Mouse (Mus musculus) hindbrain, postnatal 0 days (tissue): ENCODE data around the gene Gpbp1l1. TPM values are rescaled to one million over a fixed set of nuclear protein-coding genes. Genes with fewer than 3 reads are reported as not detected.
A peak's percentile ranks its signal among the peaks of the same experiment; 100 is the strongest.

Experiments used
- ATAC-seq: fragments of 200-750 bp; cut with Nextera tagmentation; 2 replicates; pipeline ENCODE4 v1.8.0; 2017; ENCODE audit warnings: mild to moderate bottlenecking, moderate TSS enrichment, moderate library complexity
- DNase-seq: peaks from one replicate; pipeline ENCODE4 v3.0.0-alpha.2; 2015; ENCODE audit warnings: low spot score
- H3K27ac ChIP-seq: fragments of 300-500 bp; sonication (generic); 2 replicates; pipeline ENCODE4 v1.5.1; 2014; ENCODE audit warnings: mild to moderate bottlenecking
- H3K27me3 ChIP-seq: fragments of 300-500 bp; sonication (generic); 2 replicates; pipeline ENCODE4 v1.6.1; 2014; ENCODE audit warnings: low read length, mixed read lengths; ENCODE audit not compliant: insufficient read depth
- H3K36me3 ChIP-seq: fragments of 300-500 bp; sonication (generic); 2 replicates; pipeline ENCODE4 v1.6.1; 2014; ENCODE audit warnings: low read length, mixed read lengths; ENCODE audit not compliant: insufficient read depth
- H3K4me1 ChIP-seq: fragments of 300-500 bp; sonication (generic); 2 replicates; pipeline ENCODE4 v1.6.1; 2014; ENCODE audit warnings: antibody characterized with exemption, low read length, mixed read lengths; ENCODE audit not compliant: insufficient read depth
- H3K4me2 ChIP-seq: fragments of 300-500 bp; sonication (generic); 2 replicates; pipeline ENCODE4 v1.6.1; 2014; ENCODE audit warnings: low read depth, mild to moderate bottlenecking, low read length, moderate library complexity, mixed read lengths
- H3K4me3 ChIP-seq: fragments of 300-500 bp; sonication (generic); 2 replicates; pipeline ENCODE4 v1.5.1; 2014; ENCODE audit warnings: low read length
- H3K9ac ChIP-seq: fragments of 300-500 bp; sonication (generic); replicated peaks from 2 replicates; pipeline ENCODE4 v1.6.1; 2014; ENCODE audit warnings: mild to moderate bottlenecking, low read length, moderate library complexity, mixed read lengths
- H3K9me3 ChIP-seq: fragments of 300-500 bp; sonication (generic); 2 replicates; pipeline ENCODE4 v1.6.1; 2016; ENCODE audit warnings: low read length, mixed read lengths
- CTCF ChIP-seq: IDR thresholded peaks from 2 replicates; pipeline ENCODE4 v1.5.1; 2016; ENCODE audit warnings: antibody characterized with exemption, control low read depth, low read depth
- WGBS: fragments of 180-500 bp; shearing (Covaris S2); extraction: QIAGEN DNeasy Blood & Tissue Kit; methylation state at CpG from one replicate; pipeline ENCODE4 v1.1.7; 2014; 5-methylcytosine and 5-hydroxymethylcytosine counted together
- polyA plus RNA-seq: library from polyadenylated mRNA; unstranded; fragments of >200 nt; fragmentation: Nextera tagmentation; extraction: Ambion mirVana; gene quantifications from 2 replicates; pipeline ENCODE4 v1.2.1, GENCODE M21; 2015
- total RNA-seq: library from RNA; depleted of rRNA; stranded (reverse); fragments of >200 nt; gene quantifications from 2 replicates; pipeline ENCODE4 v1.2.3, GENCODE M21; 2014; rRNA removed

Gpbp1l1 gene
- total RNA-seq = 26.3 and 54.2 TPM in 2 replicates
- 14.2 and 14.7 TPM in 2 replicates for polyA plus RNA-seq

GRCm38 (mm10) chr4:116557306-116558121 lies at the start of gene Gpbp1l1:
Gene Gpbp1l1, plus strand, starts transcription at chr4:116557658.
- H3K9ac ChIP-seq = peak within 1 kb of the TSS; percentile 84
- no peaks in the 10 kb centered on the region for H3K9me3 ChIP-seq
- H3K27ac ChIP-seq = peak within 1 kb of the TSS; percentile 96
- WGBS = under 1% methylated on average over 73 of the region's 78 CpGs
- TF ChIP-seq CTCF = peak; percentile 45
- ATAC-seq = peak; percentile 97
- H3K4me1 ChIP-seq = peaks cover 6% of the 10 kb centered on the region
- peak within 1 kb of the TSS; percentile 96 for H3K4me3 ChIP-seq
- H3K36me3 ChIP-seq = peaks cover 8% of the 10 kb centered on the region; the same call in 1 of the 2 replicates
- peak within 1 kb of the TSS; percentile 91 for H3K4me2 ChIP-seq
- H3K27me3 ChIP-seq = no peaks in the 10 kb centered on the region
- DNase-seq = peak; percentile 98

GRCm38 (mm10) chr4:116531109-116531508 lies 26.3 kb upstream of the Gpbp1l1 start:
- Histone ChIP-seq H3K9me3 (no peaks in the 10 kb centered on the region), H3K36me3 (0 out of 2 replicates have a peak, but pooled peaks cover 5% of the 10 kb centered on the region), H3K4me3 (no peak overlapping the region), H3K27ac (no peak overlapping the region), H3K9ac (no peak overlapping the region), H3K27me3 (no peaks in the 10 kb centered on the region), H3K4me1 (no peaks in the 10 kb centered on the region), H3K4me2 (no peak overlapping the region)
- DNase-seq (no peak), ATAC-seq (no peak)
- WGBS = 63% methylated on average over 2 of the region's 2 CpGs
- no peak for TF ChIP-seq CTCF

GRCm38 (mm10) chr4:116536351-116536750 lies 21.1 kb upstream of the Gpbp1l1 start:
- ATAC-seq (no peak), DNase-seq (no peak)
- H3K27ac ChIP-seq = no peak overlapping the region
- TF ChIP-seq CTCF = no peak
- H3K9ac ChIP-seq = no peak overlapping the region
- H3K36me3 ChIP-seq = 0 out of 2 replicates have a peak, but pooled peaks cover 11% of the 10 kb centered on the region
- H3K9me3 ChIP-seq = no peaks in the 10 kb centered on the region
- no peak overlapping the region for H3K4me3 ChIP-seq
- no peak overlapping the region for H3K4me2 ChIP-seq
- no peaks in the 10 kb centered on the region for H3K27me3 ChIP-seq
- H3K4me1 ChIP-seq = no peaks in the 10 kb centered on the region

GRCm38 (mm10) chr4:116537737-116538136 lies 19.7 kb upstream of the Gpbp1l1 start:
- no peak overlapping the region for H3K9ac ChIP-seq
- no peak overlapping the region for H3K27ac ChIP-seq
- no peaks in the 10 kb centered on the region for H3K9me3 ChIP-seq
- H3K4me1 ChIP-seq = no peaks in the 10 kb centered on the region
- no peak overlapping the region for H3K4me2 ChIP-seq
- WGBS = 91% methylated on average over 3 of the region's 3 CpGs
- H3K36me3 ChIP-seq = 0 out of 2 replicates have a peak, but pooled peaks cover 11% of the 10 kb centered on the region
- ATAC-seq = no peak
- no peak for TF ChIP-seq CTCF
- H3K27me3 ChIP-seq = no peaks in the 10 kb centered on the region
- no peak overlapping the region for H3K4me3 ChIP-seq
- DNase-seq = no peak

GRCm38 (mm10) chr4:116550432-116550831 lies 7.0 kb upstream of the Gpbp1l1 start:
- H3K27ac ChIP-seq = no peak overlapping the region
- WGBS = 90% methylated on average over 1 of the region's 1 CpGs
- H3K27me3 ChIP-seq = no peaks in the 10 kb centered on the region
- no peak overlapping the region for H3K4me2 ChIP-seq
- no peak for TF ChIP-seq CTCF
- no peaks in the 10 kb centered on the region for H3K9me3 ChIP-seq
- no peak overlapping the region for H3K4me3 ChIP-seq
- no peaks in the 10 kb centered on the region for H3K4me1 ChIP-seq
- no peak overlapping the region for H3K9ac ChIP-seq
- peaks cover 8% of the 10 kb centered on the region; the same call in 1 of the 2 replicates for H3K36me3 ChIP-seq
- ATAC-seq = no peak
- DNase-seq = no peak

GRCm38 (mm10) chr4:116553035-116553434 lies 4.4 kb upstream of the Gpbp1l1 start:
- Histone ChIP-seq H3K36me3 (peaks cover 8% of the 10 kb centered on the region; the same call in 1 of the 2 replicates), H3K4me3 (no peak overlapping the region), H3K9ac (no peak overlapping the region), H3K9me3 (no peaks in the 10 kb centered on the region), H3K27ac (no peak overlapping the region), H3K27me3 (no peaks in the 10 kb centered on the region), H3K4me2 (no peak overlapping the region), H3K4me1 (no peaks in the 10 kb centered on the region)
- WGBS = 82% methylated on average over 3 of the region's 3 CpGs
- ATAC-seq (no peak), DNase-seq (no peak)
- no peak for TF ChIP-seq CTCF
